Mouse (Mus musculus) urinary bladder, postnatal 36 days (tissue): ENCODE measurements around the gene Cat.

Experiments
- DNase-seq, 2 experiments: peaks; one replicate each; pipeline ENCODE4 v3.0.0; 2022; ENCODE audit warnings: low spot score in 2 of 2, mixed read lengths in 1 of 2

Cat gene

DNA sequence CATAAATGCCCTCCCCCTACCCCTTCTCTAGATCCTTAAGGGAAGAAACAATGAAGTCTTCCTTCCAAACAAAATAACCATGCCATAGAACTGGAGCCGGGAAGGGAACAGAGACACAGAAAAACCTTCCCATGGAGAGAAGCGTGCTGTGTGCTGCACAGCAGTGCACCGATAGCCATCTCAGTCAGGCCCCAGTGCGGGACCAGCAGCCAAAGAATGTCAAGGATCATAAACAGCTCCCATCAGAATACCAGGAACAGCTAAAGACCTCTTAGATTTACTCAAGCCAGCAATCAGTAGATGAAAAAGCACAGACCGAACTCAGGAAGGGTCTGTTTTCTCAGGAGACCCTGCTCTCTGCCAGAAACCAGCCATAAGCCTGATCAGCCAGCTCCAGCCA is 48.4 kb downstream of the Cat start:
- no peak for DNase-seq

DNA sequence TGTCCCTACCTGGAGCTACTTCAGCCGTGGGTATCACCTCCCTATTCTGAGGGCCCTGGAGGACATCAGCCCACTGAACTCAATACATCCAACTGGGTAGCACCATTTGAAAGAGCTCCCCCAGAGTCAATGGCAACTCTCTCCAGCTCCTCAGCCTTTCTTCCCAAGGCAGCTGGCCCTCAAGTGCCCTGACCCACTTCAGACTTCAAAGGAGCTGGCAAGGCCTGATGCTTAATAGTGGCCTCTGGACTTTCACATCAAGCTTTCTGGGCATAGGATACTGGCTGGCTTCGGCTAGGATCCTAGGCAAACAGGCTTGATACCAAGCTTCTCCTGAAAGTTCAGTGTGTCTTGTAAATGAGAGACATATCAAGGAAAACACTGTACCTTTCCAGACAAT is 49.9 kb downstream of the Cat start:
- DNase-seq: no peak

DNA sequence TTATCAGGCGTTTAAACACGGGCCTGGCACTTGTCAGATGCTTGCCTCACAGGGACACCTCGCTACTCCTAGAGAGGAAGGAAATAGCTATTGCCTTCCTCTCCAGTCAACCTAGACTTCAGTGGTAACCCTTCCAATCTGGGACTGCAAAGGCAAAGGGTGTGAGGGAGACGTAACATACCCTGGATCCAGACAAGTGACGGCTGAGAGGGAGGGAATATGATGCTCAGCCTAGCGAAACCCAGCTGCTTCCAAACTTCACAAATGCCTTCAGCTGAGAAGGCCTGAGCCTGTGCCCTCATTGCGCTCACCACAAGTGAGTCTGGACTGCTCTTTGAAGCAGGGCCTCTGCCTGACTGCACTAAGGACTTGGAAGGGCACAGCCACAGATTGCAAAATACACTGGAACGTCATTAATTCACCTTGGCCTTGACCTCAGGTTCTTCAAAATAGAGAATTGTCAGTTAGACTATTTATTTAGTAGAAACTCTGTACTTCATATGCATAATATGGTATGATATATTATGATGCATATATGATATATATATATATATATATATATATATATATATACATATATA is 52.2 kb downstream of the Cat start:
- DNase-seq: no peak

DNA sequence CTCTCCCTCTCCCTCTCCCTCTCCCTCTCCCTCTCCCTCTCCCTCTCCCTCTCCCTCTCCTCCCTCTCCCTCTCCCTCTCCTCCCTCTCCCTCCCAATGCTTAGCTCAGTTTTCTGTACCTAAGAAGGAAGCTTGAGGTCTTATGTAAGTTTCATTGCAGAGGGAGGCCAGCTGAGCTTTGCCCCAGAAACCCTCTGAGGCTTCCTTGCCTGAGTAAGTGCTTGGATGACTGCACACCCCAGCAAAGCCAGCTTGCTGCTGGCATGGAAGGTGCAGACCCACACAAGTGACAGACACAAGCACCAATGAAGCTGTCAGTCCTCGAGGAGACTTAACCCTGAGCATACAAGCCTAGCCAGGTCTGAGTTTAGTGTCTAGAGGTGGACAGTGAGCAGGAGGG is 54.2 kb downstream of the Cat start:
- DNase-seq: no peak

DNA sequence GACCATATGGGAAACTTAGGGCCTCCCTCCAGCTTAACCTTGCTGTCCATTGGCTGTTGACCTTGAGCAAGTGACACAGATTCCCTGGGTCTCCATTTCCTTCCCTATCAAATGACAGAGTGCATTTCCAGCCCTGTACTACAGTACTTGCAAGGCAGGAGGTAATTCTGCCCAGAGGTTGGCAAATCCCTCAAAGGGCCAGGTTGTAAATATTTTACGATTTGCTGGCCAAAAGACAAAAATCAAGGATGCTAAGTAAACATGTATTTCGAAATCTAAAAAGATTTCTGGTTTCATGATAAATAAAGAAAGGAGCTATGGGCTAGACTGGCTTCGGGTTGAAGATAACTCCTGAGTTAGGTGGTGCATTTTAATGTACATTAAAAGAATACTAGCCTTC is 56.6 kb downstream of the Cat start:
- DNase-seq: no peak

DNA sequence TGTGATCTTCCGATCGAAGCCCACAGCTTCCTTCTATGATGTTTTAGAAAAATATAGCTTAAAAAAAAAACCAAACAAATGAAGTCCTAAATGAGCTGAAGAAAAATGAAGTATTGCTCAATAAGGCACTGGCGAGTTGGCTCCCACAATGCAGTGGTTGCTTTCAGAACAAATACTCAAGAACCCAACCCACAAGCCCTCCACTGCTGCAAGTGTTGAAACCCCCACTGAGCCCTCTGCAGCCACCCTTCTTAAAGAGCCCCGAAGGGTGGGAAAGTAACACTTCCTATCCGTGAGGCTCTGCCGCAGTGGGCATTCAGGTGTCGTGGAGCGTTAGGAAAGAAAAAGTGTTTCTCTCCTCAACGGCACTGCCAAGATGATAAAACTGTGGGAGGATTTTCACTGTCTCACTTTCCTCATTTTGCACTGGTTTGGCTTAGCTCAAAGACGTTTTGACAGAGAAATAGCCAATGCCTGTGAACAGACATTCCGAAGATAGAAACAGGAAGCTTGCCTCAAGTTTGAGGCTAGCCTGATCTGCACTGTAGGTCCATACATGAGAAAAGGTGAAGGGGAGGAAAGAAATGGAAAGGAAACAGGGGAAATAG is 59.4 kb downstream of the Cat start:
- DNase-seq: no peak

DNA sequence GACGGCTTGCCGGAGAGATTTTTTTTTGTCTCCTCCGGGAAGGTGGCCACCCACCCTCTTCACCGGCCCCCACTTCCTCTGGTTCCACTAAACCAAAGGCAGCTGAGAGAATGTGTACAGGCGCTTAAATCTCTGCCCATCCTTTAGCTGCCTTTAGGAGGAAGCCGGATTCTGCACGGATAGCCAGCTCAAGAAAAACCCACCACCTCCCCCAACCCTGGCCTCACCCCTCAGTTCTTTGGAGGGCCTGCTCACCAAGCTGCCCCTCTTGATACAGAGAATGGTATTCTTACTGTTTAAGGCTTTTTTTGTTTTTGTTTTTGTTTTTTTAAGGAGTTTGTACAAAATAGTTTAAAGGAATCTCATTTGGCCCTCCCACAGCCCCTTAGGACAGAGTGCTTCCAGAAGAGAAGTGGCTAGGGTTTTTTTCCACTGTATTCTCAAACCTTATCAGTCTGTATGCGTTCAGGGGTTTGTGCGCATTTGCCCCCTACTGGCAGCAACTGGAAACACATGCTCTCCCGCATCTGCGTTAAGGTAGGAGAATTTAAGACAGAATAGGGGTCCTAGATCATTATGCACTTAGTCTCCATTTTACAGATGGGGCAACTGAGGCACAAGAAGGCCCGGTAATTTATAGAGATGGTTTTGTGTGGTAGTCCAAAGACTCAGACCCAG is 60.5 kb downstream of the Cat start:
- DNase-seq: peak; percentile 50 to 57

DNA sequence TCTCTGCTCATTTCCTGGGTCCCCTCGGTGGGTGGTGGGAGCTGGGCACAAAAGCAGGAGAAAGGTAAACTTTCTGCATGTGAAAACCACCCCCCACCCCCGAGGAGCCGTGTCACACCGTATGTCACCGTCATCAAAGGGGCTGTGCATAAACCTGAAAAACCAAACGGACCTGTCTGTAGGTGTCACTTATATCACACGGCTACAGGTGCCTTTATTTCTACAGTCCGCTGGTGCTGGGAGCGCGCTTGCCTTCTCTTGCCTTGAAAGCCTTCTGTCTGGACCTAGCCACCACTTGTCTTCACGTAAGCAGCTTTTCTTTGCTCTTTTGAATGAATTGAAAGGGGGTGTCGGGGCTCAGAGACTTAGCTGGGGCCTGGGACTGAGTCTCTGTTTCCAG is 61.1 kb downstream of the Cat start:
- DNase-seq: peak; percentile 20 to 26

DNA sequence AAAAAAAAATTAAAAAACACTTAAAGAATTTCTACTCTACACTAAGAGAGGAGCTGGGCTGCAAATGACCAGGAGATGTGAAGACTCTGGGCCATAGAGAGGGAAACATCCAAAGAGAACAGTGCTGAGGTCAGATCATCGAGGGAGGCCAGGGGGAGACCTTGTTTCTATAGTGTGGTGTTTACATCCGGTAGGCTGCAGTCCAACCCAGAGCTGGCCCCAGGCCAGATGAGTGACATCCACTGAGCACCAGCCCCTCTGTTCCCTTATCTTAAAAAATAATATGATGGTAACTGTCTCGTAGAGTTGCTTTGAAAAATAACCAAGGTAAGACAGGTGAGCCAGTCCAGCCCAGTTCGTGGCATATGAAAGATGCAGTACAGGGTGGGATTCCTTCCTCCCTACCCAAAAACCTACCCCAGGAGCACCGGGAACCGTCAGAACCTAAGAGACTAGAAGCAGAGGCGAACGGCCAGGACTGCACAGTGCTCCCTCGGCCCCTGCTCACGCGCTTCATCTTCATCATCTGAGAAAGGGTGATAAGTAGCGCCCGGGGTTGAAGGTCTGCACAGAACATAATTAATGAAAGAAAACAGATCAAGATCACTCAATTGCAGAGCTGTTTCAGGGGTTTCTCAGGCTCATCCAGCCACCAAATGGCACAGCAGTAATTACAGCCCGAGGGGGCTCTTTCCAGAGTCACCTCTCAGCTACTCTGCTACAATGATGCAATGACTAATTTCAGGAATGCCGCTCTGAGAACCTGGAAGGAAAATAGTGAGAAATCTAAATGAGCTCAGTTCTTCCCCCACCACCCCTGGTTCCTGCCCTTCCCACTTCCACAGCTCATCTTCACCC is 64.1 kb downstream of the Cat start:
- no peak for DNase-seq

DNA sequence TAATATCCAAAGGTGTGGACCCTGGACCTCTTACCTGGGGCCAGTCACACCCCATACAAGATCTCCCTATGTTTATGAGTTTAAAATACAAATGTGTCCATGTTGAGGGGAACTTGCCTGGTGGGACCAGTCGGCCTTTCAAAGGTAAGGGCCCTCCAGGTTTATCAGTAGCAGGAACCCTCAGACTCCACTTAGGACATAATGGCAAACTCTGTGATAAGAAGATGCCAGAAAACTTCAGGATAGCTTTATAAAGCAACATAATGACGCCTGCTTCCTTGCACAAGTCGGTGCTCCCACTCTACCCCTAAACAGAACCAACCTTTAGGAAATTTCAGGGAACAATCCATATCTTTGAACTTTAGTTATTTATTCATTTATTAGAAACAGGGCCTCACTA is 69.2 kb downstream of the Cat start:
- no peak for DNase-seq

DNA sequence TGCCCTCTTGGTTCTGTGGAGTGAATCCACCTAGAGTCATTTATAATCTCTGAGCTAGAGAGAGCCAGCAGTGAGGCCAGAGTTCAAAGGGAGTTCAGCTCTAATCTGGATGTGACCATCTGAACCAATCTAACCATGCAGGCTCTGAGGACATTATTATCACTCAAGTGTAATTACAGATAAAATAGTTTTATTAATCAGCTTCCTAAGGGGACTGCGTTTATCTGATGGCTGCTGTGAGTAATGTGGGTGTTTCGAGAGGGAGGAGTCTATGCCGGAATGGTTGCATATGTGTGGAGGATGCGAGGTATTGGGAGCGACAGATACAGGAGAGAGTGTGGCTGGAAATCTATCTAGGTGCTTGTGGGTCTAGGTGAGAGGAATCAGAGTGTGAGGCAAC is 71.6 kb downstream of the Cat start:
- DNase-seq: no peak

DNA sequence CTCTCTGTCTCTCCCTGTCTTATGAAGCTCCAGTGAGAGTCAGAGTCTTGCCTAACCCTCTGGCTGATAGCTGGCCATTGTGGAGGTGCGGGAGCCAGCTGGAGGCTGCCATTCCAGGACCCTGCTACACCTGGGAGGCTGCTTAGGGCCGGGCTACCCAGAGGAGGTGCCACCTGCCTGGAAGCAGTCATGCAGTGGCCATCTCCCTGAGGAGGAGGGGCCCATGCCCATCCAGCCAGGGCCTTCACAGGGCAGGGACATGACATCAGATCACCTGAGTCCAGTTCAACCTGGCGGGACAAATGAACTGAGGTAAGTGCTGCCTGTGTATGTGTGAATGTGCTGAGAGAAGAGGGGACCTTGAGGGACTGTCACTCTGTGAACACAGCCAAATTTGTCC is 73.1 kb downstream of the Cat start:
- DNase-seq: no peak

DNA sequence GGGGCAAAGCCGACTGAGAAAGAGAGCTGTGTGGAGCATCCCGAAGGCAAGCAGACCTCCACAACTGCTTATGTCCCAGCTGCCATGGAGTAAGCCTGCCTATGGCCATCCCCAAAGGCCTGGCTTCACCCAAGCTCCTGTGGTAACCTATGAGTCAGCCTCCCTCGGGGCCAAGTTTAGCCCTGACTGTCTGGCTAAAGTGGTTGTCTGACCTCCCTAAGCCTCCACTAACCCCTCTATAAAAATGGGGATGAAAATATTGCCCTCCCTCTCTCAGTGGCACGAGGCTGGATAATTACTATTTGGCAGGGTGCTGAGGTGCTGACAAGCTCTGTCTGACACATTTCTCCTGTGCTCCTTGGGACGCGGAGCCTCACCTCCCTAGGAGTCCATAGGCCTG is 73.6 kb downstream of the Cat start, which contains the start of gene Elf5:
Gene Elf5, plus strand, starts transcription at position 341 of the 400 bp plus-strand sequence.
- DNase-seq: no peak

DNA sequence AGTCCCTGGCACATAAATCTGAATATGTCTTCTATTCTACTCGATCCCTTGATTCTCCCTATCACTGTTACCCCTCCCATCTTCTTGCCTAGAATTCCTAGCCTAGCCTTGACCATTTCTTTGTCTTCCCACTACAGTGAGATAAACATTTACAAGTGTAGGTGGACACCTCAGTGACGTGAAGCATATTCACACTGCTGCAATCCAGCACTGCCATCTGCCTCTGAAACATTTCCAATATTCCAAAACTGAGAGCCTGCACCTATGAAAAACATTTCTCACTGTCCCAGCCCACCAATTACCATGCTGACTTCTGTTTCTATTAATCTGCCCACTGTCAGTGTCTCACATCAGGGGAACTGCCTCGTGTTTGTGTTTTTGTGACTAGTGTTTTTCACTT is 78.7 kb downstream of the Cat start:
- DNase-seq: no peak
